Comparison of ENCODE assay signal across 20 mouse cellular contexts in genomic region chr1:81119732-81120131, GRCm38 (mm10). TPM values are rescaled to one million over a fixed set of nuclear protein-coding genes. Genes with fewer than 3 reads are reported as not detected.
DNase-seq lines count a peak whose midpoint lies in the region; TF ChIP-seq lines count a peak whose summit lies in the region.
"Had no signal": no experiment of that assay in that cellular context is flagged by ENCODE, and none has a peak within 500 bp of the region (broad histone marks: within the 10 kb centered on the region; RNA-seq: fewer than 3 reads in every experiment).

No protein-coding gene starts in this region.

- no peak overlapping the region for H3K27ac ChIP-seq in kidney, adult 2 months (ENCODE audit: insufficient read depth, low read depth, low read length)
- H3K27ac ChIP-seq: embryonic facial prominence, embryonic 12.5 days; forebrain, embryonic 15.5 days; heart, embryonic 13.5 days; hindbrain, embryonic 13.5 days; intestine, embryonic 15.5 days had no signal

- TF ChIP-seq POLR2A in kidney, adult 2 months (IDR thresholded peaks at IDR 0.05; ENCODE audit: low read depth, low read length), result no peak

- DNase-seq in cerebellum, adult 11-12 months, result peak; percentile 45
- peak; percentile 39 for DNase-seq in cerebellum, adult 8-10 months
- DNase-seq in cerebellum, postnatal 14 days, result peak; percentile 43 to 67
- no peak for DNase-seq in kidney, adult 2 months
- no peak for DNase-seq in adrenal gland, postnatal 10 days
- DNase-seq in lung, postnatal 36 days, result no peak
- DNase-seq: adrenal gland, adult 2 months; adrenal gland, postnatal 36 days; gastrocnemius, postnatal 36 days; heart, adult 11 months; heart, postnatal 4 days; kidney, adult 8-10 months had no signal

- H3K4me3 ChIP-seq in kidney, adult 2 months (ENCODE audit: insufficient read depth, low read depth, low read length), result no peak overlapping the region
- H3K4me3 ChIP-seq: embryonic facial prominence, embryonic 12.5 days; forebrain, embryonic 15.5 days; heart, embryonic 13.5 days; hindbrain, embryonic 13.5 days; intestine, embryonic 15.5 days had no signal

- H3K36me3 ChIP-seq in kidney, adult 2 months (ENCODE audit: control insufficient read depth, insufficient read depth, low read length), result no peaks in the 10 kb centered on the region
- H3K36me3 ChIP-seq: embryonic facial prominence, embryonic 12.5 days; forebrain, embryonic 15.5 days; heart, embryonic 13.5 days; hindbrain, embryonic 13.5 days; intestine, embryonic 15.5 days had no signal

- TF ChIP-seq CTCF in kidney, adult 2 months (conservative IDR thresholded peaks at IDR 0.05; ENCODE audit: insufficient read depth, insufficient read length, low read depth, low read length), result no peak

- no peaks in the 10 kb centered on the region for H3K27me3 ChIP-seq in kidney, adult 2 months (replicated peaks; ENCODE audit: control insufficient read depth, insufficient read depth, low read length)
- H3K27me3 ChIP-seq: embryonic facial prominence, embryonic 12.5 days; forebrain, embryonic 15.5 days; heart, embryonic 13.5 days; hindbrain, embryonic 13.5 days; intestine, embryonic 15.5 days had no signal

- H3K4me1 ChIP-seq in kidney, adult 2 months (ENCODE audit: control insufficient read depth, insufficient read depth, low read length), result no peaks in the 10 kb centered on the region
- H3K4me1 ChIP-seq: embryonic facial prominence, embryonic 12.5 days; forebrain, embryonic 15.5 days; heart, embryonic 13.5 days; hindbrain, embryonic 13.5 days; intestine, embryonic 15.5 days had no signal

RNA-seq across cellular contexts. Expression of gene Nyap2, which starts 43.0 kb away (rescaled TPM):
- polyA plus RNA-seq in kidney, adult 2 months (2012; rRNA removed), result 0.06 TPM in 1 of 2 replicates, not detected in the other
- total RNA-seq in adrenal gland, postnatal 10 days (2021), result 1 to 10 TPM; 2.5 to 3.8 TPM
- total RNA-seq: ES-E14; gastrocnemius, adult 8-10 months; gastrocnemius, postnatal 36 days; heart, postnatal 4 days had no signal
- polyA plus RNA-seq: heart, postnatal 0 days had no signal

Comparison
In these comparisons a context has a peak if more than half of its experiments do, and no peak if none do; other contexts are left out.
1. DNase-seq: peak in cerebellum, adult 11-12 months (single experiment), cerebellum, adult 8-10 months (single experiment) and cerebellum, postnatal 14 days (2 of 2); none in kidney, adult 2 months (single experiment), adrenal gland, postnatal 10 days (single experiment) and lung, postnatal 36 days (single experiment).